Mouse (Mus musculus) frontal cortex, adult 2 months (tissue): ENCODE results near the gene Msi2. TPM values are rescaled to one million over a fixed set of nuclear protein-coding genes. Genes with fewer than 3 reads are reported as not detected.

Source experiments
- DNase-seq, 2 experiments: peaks; one replicate each; pipeline ENCODE4 v3.0.0; 2022; ENCODE audit warnings: low spot score in 1 of 2; ENCODE audit errors: extremely low spot score in 1 of 2
- polyA plus RNA-seq: library from polyadenylated mRNA; depleted of rRNA; stranded (reverse); fragments of >200 nt; gene quantifications from 2 replicates; pipeline ENCODE4 v1.2.3, GENCODE M21; 2012

Gene Msi2
- polyA plus RNA-seq, 1 experiment = 82.2 TPM

GRCm38 (mm10) chr11:88574575-88575360, 143.5 kb downstream of the Msi2 start:
- peak in 1 of 2 experiments; percentile 58 for DNase-seq

- DNase-seq = no peak
These were observed 145.3 kb downstream of the Msi2 start for GRCm38 (mm10) chr11:88573013-88573412.

- no peak for DNase-seq
These were observed 145.9 kb downstream of the Msi2 start for GRCm38 (mm10) chr11:88572461-88572860.

- no peak for DNase-seq
These were observed 147.6 kb downstream of the Msi2 start for GRCm38 (mm10) chr11:88570715-88571202.

GRCm38 (mm10) chr11:88566613-88567606, 151.4 kb downstream of the Msi2 start:
- no peak for DNase-seq

- no peak for DNase-seq
These were observed 153.5 kb downstream of the Msi2 start for GRCm38 (mm10) chr11:88564810-88565209.

- no peak for DNase-seq
These were observed 153.9 kb downstream of the Msi2 start for GRCm38 (mm10) chr11:88564363-88564762.

GRCm38 (mm10) chr11:88561191-88561590, 157.1 kb downstream of the Msi2 start:
- no peak for DNase-seq

GRCm38 (mm10) chr11:88560634-88561033, 157.7 kb downstream of the Msi2 start:
- DNase-seq = no peak

- no peak for DNase-seq
These were observed 158.8 kb downstream of the Msi2 start for GRCm38 (mm10) chr11:88559365-88559970.

- no peak for DNase-seq
These were observed 159.6 kb downstream of the Msi2 start for GRCm38 (mm10) chr11:88558731-88559130.

- DNase-seq = no peak
These were observed 160.3 kb downstream of the Msi2 start for GRCm38 (mm10) chr11:88557828-88558580.

GRCm38 (mm10) chr11:88557116-88557768, 161.1 kb downstream of the Msi2 start:
- DNase-seq = no peak

- DNase-seq = no peak
These were observed 162.3 kb downstream of the Msi2 start for GRCm38 (mm10) chr11:88555902-88556549.

- DNase-seq = no peak
These were observed 163.0 kb downstream of the Msi2 start for GRCm38 (mm10) chr11:88555232-88555818.

- no peak for DNase-seq
These were observed 164.6 kb downstream of the Msi2 start for GRCm38 (mm10) chr11:88553521-88554310.

- peak; percentile 38 to 84 for DNase-seq
These were observed 165.3 kb downstream of the Msi2 start for GRCm38 (mm10) chr11:88552987-88553386.

- DNase-seq = no peak
These were observed 165.9 kb downstream of the Msi2 start for GRCm38 (mm10) chr11:88552385-88552784.
